Mouse (Mus musculus): ENCODE results near the gene Hoxd4.

Hoxd4 gene

DNA sequence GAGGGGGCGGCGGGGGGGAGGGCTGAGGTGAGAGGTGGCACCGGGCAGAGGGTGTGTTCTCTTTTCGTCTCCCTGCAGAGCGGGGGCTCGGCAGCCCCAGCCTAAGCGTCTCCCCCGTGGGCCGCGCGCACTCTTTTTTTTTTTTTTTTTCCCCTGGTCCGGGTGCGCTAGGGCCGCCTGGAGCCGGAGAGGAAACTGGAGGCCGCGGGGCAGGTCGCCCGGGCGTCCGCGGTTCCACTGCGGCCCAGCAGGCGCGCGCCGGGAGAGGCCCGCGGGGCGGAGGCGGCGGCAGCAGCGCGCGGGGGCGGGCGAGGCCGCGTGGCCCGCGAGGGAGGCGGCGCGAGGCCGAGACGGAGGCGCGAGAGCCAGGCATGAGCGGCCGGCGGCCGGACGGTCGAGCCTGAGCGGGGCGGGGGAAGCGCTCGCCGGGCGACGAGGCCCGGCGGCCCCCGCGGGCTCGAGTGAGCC lies 6.7 kb upstream of the Hoxd4 start:
- DNase-seq (ENCODE audit: low read depth, low spot score): no peak

GRCm38 (mm10) chr2:74705467-74706089 lies 6.2 kb upstream of the Hoxd4 start:
- DNase-seq (ENCODE audit: low read depth, low spot score): no peak

DNA sequence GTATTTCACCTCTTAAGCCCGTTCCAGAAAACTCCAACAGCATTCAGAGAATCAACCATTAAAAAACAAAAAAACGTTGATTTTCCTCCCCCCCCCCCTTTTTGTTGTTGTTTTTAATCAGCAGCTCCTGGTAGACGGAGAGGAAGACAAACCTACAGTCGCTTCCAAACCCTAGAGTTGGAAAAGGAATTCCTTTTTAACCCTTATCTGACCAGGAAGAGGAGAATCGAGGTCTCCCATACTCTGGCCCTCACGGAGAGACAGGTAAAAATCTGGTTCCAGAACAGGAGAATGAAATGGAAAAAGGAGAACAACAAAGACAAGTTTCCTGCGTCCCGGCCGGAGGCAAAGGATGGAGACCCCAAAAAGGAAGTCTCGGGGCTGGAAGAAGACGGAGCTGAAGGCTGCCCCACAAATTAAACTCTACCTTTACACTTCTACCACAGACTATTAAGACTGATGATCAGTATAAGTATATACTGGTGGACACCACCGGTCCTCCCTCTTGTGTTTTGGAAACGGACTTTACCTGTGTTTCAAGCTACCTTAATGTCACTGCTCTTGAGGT lies 5.3 kb upstream of the Hoxd4 start:
- no peak for DNase-seq (ENCODE audit: low read depth, low spot score)

DNA sequence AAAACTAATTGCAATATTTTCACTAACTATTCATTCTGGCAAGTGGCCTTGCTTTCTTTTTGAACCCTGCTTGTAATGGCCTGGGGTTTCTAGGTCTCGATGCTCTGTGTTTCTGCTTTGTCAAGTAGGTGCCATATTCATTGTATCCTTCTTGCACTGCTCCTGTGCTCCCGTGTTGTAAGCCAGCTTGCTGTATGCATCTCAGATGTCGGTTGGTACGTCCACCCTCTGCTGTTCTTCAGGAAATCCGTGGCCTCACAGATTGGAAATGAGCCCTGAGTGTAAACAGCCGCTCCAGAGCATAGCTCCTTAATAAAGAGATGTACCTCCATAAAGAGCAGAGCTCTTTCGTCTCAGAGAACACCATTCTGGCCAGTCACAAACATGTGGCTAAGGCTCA lies 4.1 kb upstream of the Hoxd4 start:
- no peak for DNase-seq (ENCODE audit: low read depth, low spot score)

- no peak for DNase-seq (ENCODE audit: low read depth, low spot score)
Measured at GRCm38 (mm10) chr2:74708676-74709075, 3.1 kb upstream of the Hoxd4 start.

GRCm38 (mm10) chr2:74709465-74710419 lies 2.0 kb upstream of the Hoxd4 start:
- no peak for DNase-seq (ENCODE audit: low read depth, low spot score)

DNA sequence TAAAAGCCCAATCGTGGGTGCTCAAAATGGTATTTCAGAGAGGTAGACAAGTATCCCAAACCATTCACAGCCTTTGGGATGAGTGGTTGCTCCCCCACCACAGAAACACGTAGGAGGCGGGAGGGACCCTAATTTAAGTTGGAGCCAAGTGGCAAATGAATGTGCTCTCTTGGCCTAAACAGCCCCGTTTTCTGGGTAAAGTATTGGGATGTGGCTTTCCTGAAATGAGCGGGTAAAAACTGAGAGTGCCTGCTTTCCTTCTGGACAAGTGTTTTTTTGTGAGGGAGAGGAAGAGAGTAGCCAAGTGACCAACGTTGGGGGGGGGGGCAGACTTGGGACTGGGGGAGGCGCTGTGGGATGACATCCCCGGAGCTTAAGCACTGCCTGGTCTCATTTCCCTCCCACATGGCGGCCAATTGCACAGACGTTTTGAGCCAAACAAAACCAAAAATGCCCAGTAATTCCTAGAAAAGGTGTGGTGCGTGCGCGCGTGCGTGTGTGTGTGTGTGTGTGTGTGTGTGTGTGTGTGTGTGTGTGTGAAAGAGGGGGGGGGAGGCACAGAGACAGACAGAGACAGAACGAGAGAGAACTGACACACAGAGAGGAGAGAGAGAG lies 693 bp upstream of the Hoxd4 start:
- no peak for DNase-seq (ENCODE audit: low read depth, low spot score)

DNA sequence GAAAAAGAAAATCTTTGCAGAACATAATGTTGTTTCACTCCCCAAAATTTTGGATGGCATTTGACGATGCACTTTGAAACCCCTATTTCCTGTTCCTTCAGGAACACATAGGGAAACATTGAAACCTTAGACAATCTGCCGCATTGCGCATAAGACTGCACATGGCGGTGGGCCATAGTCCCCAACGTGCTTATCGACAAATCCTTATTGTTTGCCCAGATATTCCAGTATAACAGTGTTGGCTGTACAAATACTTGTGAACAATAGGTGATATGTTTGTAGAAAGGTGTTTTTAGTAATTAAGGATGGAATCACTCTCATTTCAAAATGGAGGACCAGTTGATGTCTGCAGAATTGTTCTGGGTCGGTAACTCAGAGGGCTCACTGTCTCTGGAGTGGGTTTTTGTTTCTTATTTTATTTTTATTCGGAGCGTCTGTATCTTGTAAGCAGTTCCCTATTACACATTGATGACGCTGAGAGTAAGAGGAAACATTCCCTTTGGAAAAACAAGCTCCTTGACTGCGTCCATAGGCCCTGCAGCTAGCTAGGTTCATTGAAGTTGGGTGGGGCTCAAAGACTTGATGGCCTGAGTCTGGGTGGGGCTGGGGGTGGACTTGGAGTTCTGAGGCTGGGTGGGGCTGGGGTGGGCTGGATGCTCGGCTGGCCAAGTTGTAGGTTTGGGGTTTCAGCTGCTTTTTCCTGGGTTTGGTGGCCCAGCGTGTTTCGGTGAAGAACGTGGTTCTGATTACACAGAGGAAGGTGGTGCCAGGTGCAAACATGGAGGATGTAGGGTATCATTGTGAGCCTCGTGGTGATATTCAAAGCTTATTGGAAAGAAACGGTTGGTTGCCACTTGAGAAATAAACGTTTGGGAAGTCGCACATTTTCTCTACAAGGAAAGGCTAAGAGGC lies 1.8 kb downstream of the Hoxd4 start:
- no peak for DNase-seq (ENCODE audit: low read depth, low spot score)

GRCm38 (mm10) chr2:74714156-74714789 lies 2.5 kb downstream of the Hoxd4 start:
- no peak for DNase-seq (ENCODE audit: low read depth, low spot score)

- no peak for DNase-seq (ENCODE audit: low read depth, low spot score)
Measured at GRCm38 (mm10) chr2:74714881-74715280, 3.2 kb downstream of the Hoxd4 start.

GRCm38 (mm10) chr2:74715504-74716241 lies 3.9 kb downstream of the Hoxd4 start:
- DNase-seq (ENCODE audit: low read depth, low spot score): no peak

DNA sequence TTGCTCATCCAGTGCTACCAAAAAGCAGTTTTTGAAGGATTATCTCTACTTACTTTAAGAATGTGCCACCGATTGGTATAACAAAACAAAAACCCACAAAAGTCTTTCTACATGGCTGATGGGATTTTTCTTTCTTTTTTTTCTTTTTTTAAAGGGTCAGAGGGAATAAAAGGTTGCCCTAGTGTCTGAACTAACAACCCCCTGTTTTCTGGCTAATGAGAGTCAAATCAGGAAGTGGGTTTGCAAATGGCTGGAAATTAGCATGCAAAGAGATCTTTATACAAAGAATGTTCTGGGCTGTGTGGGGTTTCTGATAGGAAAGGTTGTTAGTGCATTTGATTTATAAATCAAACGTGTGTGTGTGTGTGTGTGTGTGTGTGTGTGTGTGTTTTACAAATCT lies 8.7 kb downstream of the Hoxd4 start:
- no peak for DNase-seq (ENCODE audit: low read depth, low spot score)

GRCm38 (mm10) chr2:74720955-74721491 lies 9.3 kb downstream of the Hoxd4 start:
- DNase-seq (ENCODE audit: low read depth, low spot score): no peak

- no peak for DNase-seq (ENCODE audit: low read depth, low spot score)
Measured at GRCm38 (mm10) chr2:74721882-74722281, 10.2 kb downstream of the Hoxd4 start.

DNA sequence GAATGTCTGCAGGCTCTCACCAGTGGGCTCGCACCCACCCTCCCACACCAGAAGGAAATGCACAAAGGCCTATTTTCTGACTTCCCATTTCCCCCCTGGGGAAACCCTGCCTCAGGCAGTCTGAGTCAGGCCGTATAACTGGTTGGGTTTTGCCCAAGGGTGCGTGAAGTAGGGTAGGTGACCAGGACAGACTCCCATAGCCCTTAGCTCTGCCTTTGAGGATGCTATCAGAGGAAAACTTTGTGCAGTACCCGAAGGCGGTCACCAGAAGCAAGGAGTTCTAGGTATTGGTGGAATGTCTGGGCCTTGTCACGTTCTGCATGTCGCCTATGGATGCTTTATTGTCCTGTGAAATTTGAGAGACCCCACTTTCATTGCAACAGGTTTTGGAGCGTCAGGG lies 11.2 kb downstream of the Hoxd4 start:
- no peak for DNase-seq (ENCODE audit: low read depth, low spot score)

DNA sequence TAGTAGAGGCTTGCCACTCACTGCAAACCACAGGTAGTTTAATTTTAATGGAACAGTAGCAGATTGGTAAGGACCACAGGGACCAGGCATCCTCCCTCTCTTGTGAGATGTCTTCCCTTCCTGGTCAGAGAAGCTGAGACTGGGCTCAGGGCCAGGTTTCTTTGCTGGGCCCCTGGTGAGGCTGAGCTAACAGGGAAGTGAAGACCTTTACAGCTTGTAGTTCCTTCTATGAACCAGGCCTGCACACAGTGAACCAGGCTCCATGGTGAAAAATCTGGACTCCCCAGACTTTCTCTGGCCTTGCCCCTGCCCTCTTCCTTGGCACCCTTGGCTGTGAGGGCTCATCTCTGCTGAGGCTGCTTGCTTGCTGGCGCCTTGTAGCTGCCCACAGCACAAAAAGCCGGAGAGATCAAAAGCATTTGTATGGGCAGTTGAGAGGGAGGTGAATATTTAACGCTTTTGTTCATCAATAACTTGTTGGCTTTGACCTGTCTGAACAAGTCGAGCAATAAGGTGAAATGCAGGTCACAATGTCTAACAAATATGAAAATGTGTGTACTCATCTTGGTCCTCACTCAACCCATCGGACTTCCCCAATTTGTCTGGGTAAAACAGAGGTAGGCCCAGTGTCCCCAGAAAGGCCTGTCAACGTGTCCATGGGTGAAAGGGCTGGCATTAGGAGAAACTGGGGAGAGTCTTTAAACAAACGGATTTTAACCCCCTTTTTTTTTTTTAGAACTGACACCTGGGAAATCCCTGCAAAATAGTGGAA lies 12.7 kb downstream of the Hoxd4 start:
- no peak for DNase-seq (ENCODE audit: low read depth, low spot score)

DNA sequence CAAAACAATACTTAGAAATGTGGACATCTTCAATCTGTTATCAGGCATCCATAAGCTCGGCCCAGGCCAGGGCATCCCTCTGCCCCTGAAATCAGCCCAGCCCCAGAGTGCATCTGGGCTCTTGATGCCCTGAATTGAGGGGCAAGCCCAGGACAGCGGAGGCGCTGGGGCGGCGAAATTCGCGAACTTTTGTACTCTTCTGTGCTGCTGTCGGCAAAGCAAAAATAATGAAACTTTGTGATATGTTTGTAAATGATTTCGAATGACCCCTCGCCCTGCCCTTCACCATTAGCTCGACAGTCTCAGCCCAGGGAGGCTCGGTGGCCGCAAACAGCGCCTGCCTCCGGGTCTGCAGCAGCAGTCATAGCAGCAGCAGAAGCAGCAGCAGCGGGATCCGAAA lies 13.4 kb downstream of the Hoxd4 start:
- no peak for DNase-seq (ENCODE audit: low read depth, low spot score)

GRCm38 (mm10) chr2:74726551-74726950 lies 14.8 kb downstream of the Hoxd4 start, which contains the start of gene Gm28230:
Gene Gm28230, plus strand, starts transcription at chr2:74726728.
- DNase-seq (ENCODE audit: low read depth, low spot score): no peak

Data from brain, embryonic 18.5 days (tissue).